Mouse (Mus musculus) lung, postnatal 0 days (tissue): ENCODE measurements at regions not wholly inside any gene's neighbourhood (a gene's known extent, or its start where the extent isn't known, plus 50 kb on each side); places are given as distances from the start of the nearest gene placed in this dataset.

Experiments used
- CTCF ChIP-seq: IDR thresholded peaks from 2 replicates; pipeline ENCODE4 v1.5.1; 2016; ENCODE audit warnings: antibody characterized with exemption, mild to moderate bottlenecking
- EP300 ChIP-seq: IDR thresholded peaks from 2 replicates; pipeline ENCODE4 v1.6.1; 2016; ENCODE audit warnings: antibody characterized with exemption, mild to moderate bottlenecking, control low read depth

GRCm38 (mm10) chr15:36422781-36423180, 584.8 kb downstream of the Zfp706 start:
- no peak for TF ChIP-seq CTCF
- no peak for TF ChIP-seq EP300
